Mouse (Mus musculus): Measurements from ENCODE around the gene Ugt1a7c. TPM values are rescaled to one million over a fixed set of nuclear protein-coding genes. Genes with fewer than 3 reads are reported as not detected.
"Not testable (repeated sequence)": the region's sequence is repeated elsewhere in the genome, so short reads cannot be mapped to it uniquely, and the experiment has no call there.

Gene Ugt1a7c
- total RNA-seq (2017), result 76.0 to 85.9 TPM (median 84.7 TPM) in 3 replicates

- peak; percentile 78 for ATAC-seq (replicated peaks; ENCODE audit: insufficient number of reproducible peaks, low FRiP score, low TSS enrichment, poor library complexity, severe bottlenecking)
Measured at GRCm38 (mm10) chr1:88094941-88095492, at the start of gene Ugt1a7c. Gene Ugt1a7c (plus strand): TSS chr1:88095062.

- ATAC-seq (replicated peaks; ENCODE audit: insufficient number of reproducible peaks, low FRiP score, low TSS enrichment, poor library complexity, severe bottlenecking), result peak; percentile 42; the same call in 1 of the 2 replicates
Measured at GRCm38 (mm10) chr1:88047408-88047807, 47.5 kb upstream of the Ugt1a7c start.

GRCm38 (mm10) chr1:88055088-88055487, 39.8 kb upstream of the Ugt1a7c start, which contains the start of gene Ugt1a10:
Gene Ugt1a10 (plus strand): TSS chr1:88055388.
- ATAC-seq (replicated peaks; ENCODE audit: insufficient number of reproducible peaks, low FRiP score, low TSS enrichment, poor library complexity, severe bottlenecking), result no peak

GRCm38 (mm10) chr1:88066472-88067102, 28.3 kb upstream of the Ugt1a7c start:
- peak; percentile 82 for ATAC-seq (replicated peaks; ENCODE audit: insufficient number of reproducible peaks, low FRiP score, low TSS enrichment, poor library complexity, severe bottlenecking)

GRCm38 (mm10) chr1:88070495-88070894, 24.4 kb upstream of the Ugt1a7c start, which contains the start of gene Ugt1a9:
Gene Ugt1a9 (plus strand): TSS chr1:88070800.
- ATAC-seq (replicated peaks; ENCODE audit: insufficient number of reproducible peaks, low FRiP score, low TSS enrichment, poor library complexity, severe bottlenecking), result no peak

- no peak for ATAC-seq (replicated peaks; ENCODE audit: insufficient number of reproducible peaks, low FRiP score, low TSS enrichment, poor library complexity, severe bottlenecking)
Measured at GRCm38 (mm10) chr1:88070902-88071301, 24.0 kb upstream of the Ugt1a7c start.

- ATAC-seq (replicated peaks; ENCODE audit: insufficient number of reproducible peaks, low FRiP score, low TSS enrichment, poor library complexity, severe bottlenecking), result no peak
Measured at GRCm38 (mm10) chr1:88074471-88074870, 20.4 kb upstream of the Ugt1a7c start.

GRCm38 (mm10) chr1:88077128-88077527, 17.7 kb upstream of the Ugt1a7c start:
- ATAC-seq (replicated peaks; ENCODE audit: insufficient number of reproducible peaks, low FRiP score, low TSS enrichment, poor library complexity, severe bottlenecking), result peak; percentile 78

- ATAC-seq (replicated peaks; ENCODE audit: insufficient number of reproducible peaks, low FRiP score, low TSS enrichment, poor library complexity, severe bottlenecking), result no peak
Measured at GRCm38 (mm10) chr1:88081670-88082069, 13.2 kb upstream of the Ugt1a7c start.

GRCm38 (mm10) chr1:88086125-88086524, 8.7 kb upstream of the Ugt1a7c start:
- ATAC-seq (replicated peaks; ENCODE audit: insufficient number of reproducible peaks, low FRiP score, low TSS enrichment, poor library complexity, severe bottlenecking), result no peak

- no peak for ATAC-seq (replicated peaks; ENCODE audit: insufficient number of reproducible peaks, low FRiP score, low TSS enrichment, poor library complexity, severe bottlenecking)
Measured at GRCm38 (mm10) chr1:88087513-88087912, 7.3 kb upstream of the Ugt1a7c start, which contains the start of gene Ugt1a8. Gene Ugt1a8 (plus strand): TSS chr1:88087813.

GRCm38 (mm10) chr1:88092341-88092740, 2.5 kb upstream of the Ugt1a7c start:
- peak; percentile 58 for ATAC-seq (replicated peaks; ENCODE audit: insufficient number of reproducible peaks, low FRiP score, low TSS enrichment, poor library complexity, severe bottlenecking)

- peak; percentile 67 for ATAC-seq (replicated peaks; ENCODE audit: insufficient number of reproducible peaks, low FRiP score, low TSS enrichment, poor library complexity, severe bottlenecking)
Measured at GRCm38 (mm10) chr1:88094270-88094676, 589 bp upstream of the Ugt1a7c start.

- not testable (repeated sequence) for ATAC-seq (replicated peaks; ENCODE audit: insufficient number of reproducible peaks, low FRiP score, low TSS enrichment, poor library complexity, severe bottlenecking)
Measured at GRCm38 (mm10) chr1:88098546-88098945, 3.7 kb downstream of the Ugt1a7c start.

GRCm38 (mm10) chr1:88099691-88100090, 4.8 kb downstream of the Ugt1a7c start:
- ATAC-seq (replicated peaks; ENCODE audit: insufficient number of reproducible peaks, low FRiP score, low TSS enrichment, poor library complexity, severe bottlenecking), result not testable (repeated sequence)

- peak; percentile 95 for ATAC-seq (replicated peaks; ENCODE audit: insufficient number of reproducible peaks, low FRiP score, low TSS enrichment, poor library complexity, severe bottlenecking)
Measured at GRCm38 (mm10) chr1:88103019-88103418, 8.2 kb downstream of the Ugt1a7c start, which contains the start of gene Ugt1a6b. Gene Ugt1a6b (plus strand): TSS chr1:88103252.

GRCm38 (mm10) chr1:88103697-88104468, 9.0 kb downstream of the Ugt1a7c start:
- ATAC-seq (replicated peaks; ENCODE audit: insufficient number of reproducible peaks, low FRiP score, low TSS enrichment, poor library complexity, severe bottlenecking), result not testable (repeated sequence)

GRCm38 (mm10) chr1:88104667-88105430, 10.0 kb downstream of the Ugt1a7c start:
- ATAC-seq (replicated peaks; ENCODE audit: insufficient number of reproducible peaks, low FRiP score, low TSS enrichment, poor library complexity, severe bottlenecking), result no peak

- ATAC-seq (replicated peaks; ENCODE audit: insufficient number of reproducible peaks, low FRiP score, low TSS enrichment, poor library complexity, severe bottlenecking), result no peak
Measured at GRCm38 (mm10) chr1:88105656-88106055, 10.8 kb downstream of the Ugt1a7c start.
